Mouse (Mus musculus) intestine, postnatal 0 days (tissue): ENCODE measurements around the gene Spg21. TPM values are rescaled to one million over a fixed set of nuclear protein-coding genes. Genes with fewer than 3 reads are reported as not detected.

ENCODE experiments used
- ATAC-seq: fragments of 200-750 bp; cut with Nextera tagmentation; 2 replicates; pipeline ENCODE4 v1.8.0; 2017; ENCODE audit warnings: mild to moderate bottlenecking, moderate TSS enrichment, moderate library complexity
- H3K27ac ChIP-seq: fragments of 300-500 bp; sonication (generic); 2 replicates; pipeline ENCODE4 v1.5.1; 2014; ENCODE audit warnings: mild to moderate bottlenecking, low read depth, low read length, moderate library complexity
- H3K27me3 ChIP-seq: fragments of 300-500 bp; sonication (generic); replicated peaks from 2 replicates; pipeline ENCODE4 v1.6.1; 2014; ENCODE audit warnings: low read length, mixed read lengths; ENCODE audit not compliant: control insufficient read depth, insufficient read depth
- H3K36me3 ChIP-seq: fragments of 300-500 bp; sonication (generic); 2 replicates; pipeline ENCODE4 v1.6.1; 2014; ENCODE audit warnings: mild to moderate bottlenecking, moderate library complexity; ENCODE audit not compliant: control insufficient read depth, insufficient read depth
- H3K4me1 ChIP-seq: fragments of 300-500 bp; sonication (generic); replicated peaks from 2 replicates; pipeline ENCODE4 v1.6.1; 2014; ENCODE audit warnings: antibody characterized with exemption, low read length, mixed read lengths; ENCODE audit not compliant: control insufficient read depth, insufficient read depth
- H3K4me2 ChIP-seq: fragments of 300-500 bp; sonication (generic); replicated peaks from 2 replicates; pipeline ENCODE4 v1.6.1; 2014; ENCODE audit warnings: low read depth, mild to moderate bottlenecking, moderate library complexity
- H3K4me3 ChIP-seq: fragments of 300-500 bp; sonication (generic); 2 replicates; pipeline ENCODE4 v1.5.1; 2014; ENCODE audit warnings: low read depth, low read length
- H3K9ac ChIP-seq: fragments of 300-500 bp; sonication (generic); 2 replicates; pipeline ENCODE4 v1.6.1; 2014; ENCODE audit warnings: mild to moderate bottlenecking, low read depth, low read length
- H3K9me3 ChIP-seq: fragments of 300-500 bp; sonication (generic); 2 replicates; pipeline ENCODE4 v1.6.1; 2016; ENCODE audit warnings: mixed run types; ENCODE audit not compliant: control insufficient read depth
- CTCF ChIP-seq: sonication (generic); IDR thresholded peaks from 2 replicates; pipeline ENCODE4 v1.5.1; 2016; ENCODE audit warnings: low read depth, mild to moderate bottlenecking, control low read depth, antibody characterized with exemption, moderate library complexity
- WGBS: fragments of 180-500 bp; shearing (Covaris S2); extraction: QIAGEN DNeasy Blood & Tissue Kit; methylation state at CpG from one replicate; pipeline ENCODE4 v1.1.7; 2014; 5-methylcytosine and 5-hydroxymethylcytosine counted together
- polyA plus RNA-seq: library from polyadenylated mRNA; unstranded; fragments of >200 nt; fragmentation: Nextera tagmentation; extraction: Ambion mirVana; gene quantifications from 2 replicates; pipeline ENCODE4 v1.2.1, GENCODE M21; 2015

Gene Spg21
- polyA plus RNA-seq, 1 experiment from 2014 or later = 85.8 TPM

DNA sequence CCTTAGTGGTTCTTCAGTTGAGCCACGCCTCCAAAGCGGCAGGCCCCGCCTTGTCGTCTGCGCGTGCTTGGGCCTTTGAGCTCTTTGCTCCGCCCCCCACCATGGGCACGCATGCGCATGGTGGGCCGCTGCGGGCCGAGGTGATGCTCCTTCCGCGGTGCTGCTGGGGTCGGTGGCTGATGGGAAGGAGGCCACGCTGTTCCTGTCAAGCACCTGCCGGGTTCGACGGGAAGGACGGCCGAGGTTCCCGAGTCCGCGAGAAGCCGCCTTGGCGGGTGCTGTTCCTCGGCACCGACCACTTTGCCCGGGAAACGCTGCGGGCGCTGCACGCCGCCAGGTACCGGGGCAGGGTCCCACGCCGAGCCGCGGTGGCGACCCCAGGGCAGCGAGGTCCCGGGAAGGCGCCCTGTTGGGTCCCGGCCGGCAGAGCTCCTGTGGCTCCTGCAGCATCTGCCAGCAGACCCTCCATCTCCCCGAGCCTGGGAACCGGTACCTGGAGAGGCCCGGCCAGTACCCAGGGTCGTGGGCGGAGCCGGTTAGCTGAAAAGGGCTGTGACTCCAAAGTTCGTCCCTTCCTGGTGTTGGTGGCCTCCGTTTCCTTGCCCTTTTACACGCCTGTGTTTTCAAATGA is 25.0 kb upstream of the Spg21 start, which contains the start of gene Mtfmt:
Mtfmt (plus strand) TSS at position 112 of the 631 bp plus-strand sequence.
- no peaks in the 10 kb centered on the region for H3K9me3 ChIP-seq
- under 1% methylated on average over 54 of the region's 54 CpGs for WGBS
- peaks cover 8% of the 10 kb centered on the region for H3K36me3 ChIP-seq
- no peak for TF ChIP-seq CTCF
- no peak within 1 kb of the TSS for H3K27ac ChIP-seq
- H3K4me3 ChIP-seq = peak within 1 kb of the TSS; percentile 96
- no peaks in the 10 kb centered on the region for H3K4me1 ChIP-seq
- H3K9ac ChIP-seq = peak within 1 kb of the TSS; percentile 58
- H3K27me3 ChIP-seq = no peaks in the 10 kb centered on the region
- ATAC-seq = peak; percentile 84
- H3K4me2 ChIP-seq = peak within 1 kb of the TSS; percentile 95

- TF ChIP-seq CTCF = peak; percentile 27; the same call in 1 of the 2 replicates
- no peaks in the 10 kb centered on the region for H3K27me3 ChIP-seq
- H3K4me2 ChIP-seq = no peak overlapping the region
- no peaks in the 10 kb centered on the region for H3K9me3 ChIP-seq
- no peaks in the 10 kb centered on the region for H3K4me1 ChIP-seq
- H3K4me3 ChIP-seq = no peak overlapping the region
- ATAC-seq = no peak
- H3K9ac ChIP-seq = no peak overlapping the region
- peaks cover 71% of the 10 kb centered on the region for H3K36me3 ChIP-seq
- H3K27ac ChIP-seq = no peak overlapping the region
- WGBS = 92% methylated on average over 4 of the region's 4 CpGs
Observed at GRCm38 (mm10) chr9:65444692-65445091, 16.1 kb upstream of the Spg21 start.

GRCm38 (mm10) chr9:65447951-65448350 is 12.8 kb upstream of the Spg21 start:
- ATAC-seq = no peak
- H3K9ac ChIP-seq = no peak overlapping the region
- H3K27me3 ChIP-seq = no peaks in the 10 kb centered on the region
- H3K27ac ChIP-seq = no peak overlapping the region
- 89% methylated on average over 6 of the region's 6 CpGs for WGBS
- no peaks in the 10 kb centered on the region for H3K9me3 ChIP-seq
- TF ChIP-seq CTCF = no peak
- no peak overlapping the region for H3K4me2 ChIP-seq
- no peaks in the 10 kb centered on the region for H3K4me1 ChIP-seq
- H3K36me3 ChIP-seq = peaks cover 79% of the 10 kb centered on the region
- no peak overlapping the region for H3K4me3 ChIP-seq

DNA sequence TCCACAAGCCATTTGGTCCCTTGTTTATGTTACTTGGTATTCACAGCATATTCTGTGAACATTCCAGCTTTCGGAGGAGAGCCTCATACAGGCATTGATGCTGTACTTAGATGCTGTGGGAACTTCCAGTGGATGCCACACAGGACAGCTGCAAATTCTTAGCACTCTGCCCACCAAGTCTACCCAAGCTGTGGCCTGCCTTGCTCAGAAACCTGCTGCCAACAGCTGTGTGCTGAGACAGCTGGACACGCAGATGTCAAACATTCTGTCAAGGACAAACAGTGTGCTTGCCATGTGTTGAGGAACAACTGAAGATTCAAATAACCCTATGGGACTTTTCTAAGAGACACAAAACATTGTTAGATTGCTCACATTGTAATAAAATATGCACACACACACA is 1.8 kb upstream of the Spg21 start:
- no peak for ATAC-seq
- WGBS = 65% methylated on average over 2 of the region's 2 CpGs
- Histone ChIP-seq H3K4me1 (peaks cover 10% of the 10 kb centered on the region), H3K9me3 (no peaks in the 10 kb centered on the region), H3K4me2 (no peak overlapping the region), H3K36me3 (no peaks in the 10 kb centered on the region), H3K4me3 (no peak overlapping the region), H3K27me3 (no peaks in the 10 kb centered on the region), H3K27ac (no peak overlapping the region), H3K9ac (no peak overlapping the region)
- no peak for TF ChIP-seq CTCF

DNA sequence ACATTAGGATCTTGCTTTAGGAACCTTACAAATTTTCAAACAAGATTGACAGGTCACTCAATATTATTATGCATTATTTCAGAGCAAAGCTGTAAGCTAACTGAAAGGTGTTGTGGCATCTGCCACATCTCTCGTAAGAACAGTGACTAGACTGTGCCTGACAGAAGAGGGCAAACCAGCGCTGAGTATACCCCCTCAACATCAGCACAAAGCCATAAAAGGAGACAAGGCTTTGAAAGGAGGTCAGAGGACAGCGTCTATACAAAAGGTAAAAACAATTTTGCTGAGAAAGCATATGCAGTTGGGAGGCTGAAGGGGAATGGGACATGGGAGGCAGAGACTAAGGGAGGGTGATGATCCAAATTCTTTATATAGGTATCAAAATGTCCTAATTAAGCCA is 549 bp upstream of the Spg21 start:
- Histone ChIP-seq H3K4me3 (peak overlapping the region; percentile 92; the same call in 1 of the 2 replicates), H3K9ac (no peak overlapping the region), H3K36me3 (no peaks in the 10 kb centered on the region), H3K4me1 (peaks cover 10% of the 10 kb centered on the region), H3K27me3 (no peaks in the 10 kb centered on the region), H3K9me3 (no peaks in the 10 kb centered on the region), H3K4me2 (peak overlapping the region; percentile 76), H3K27ac (no peak overlapping the region)
- no peak for TF ChIP-seq CTCF
- 50% methylated on average over 3 of the region's 3 CpGs for WGBS
- ATAC-seq = no peak

GRCm38 (mm10) chr9:65462544-65462943 is 1.8 kb downstream of the Spg21 start:
- H3K4me3 ChIP-seq = no peak overlapping the region
- no peaks in the 10 kb centered on the region for H3K9me3 ChIP-seq
- H3K9ac ChIP-seq = no peak overlapping the region
- no peak for TF ChIP-seq CTCF
- H3K27me3 ChIP-seq = no peaks in the 10 kb centered on the region
- H3K27ac ChIP-seq = no peak overlapping the region
- no peak overlapping the region for H3K4me2 ChIP-seq
- ATAC-seq = no peak
- peaks cover 10% of the 10 kb centered on the region for H3K36me3 ChIP-seq
- 76% methylated on average over 5 of the region's 5 CpGs for WGBS
- peaks cover 10% of the 10 kb centered on the region for H3K4me1 ChIP-seq
